Mouse (Mus musculus) adrenal gland, postnatal 10 days (tissue): ENCODE measurements at regions not wholly inside any gene's neighbourhood (a gene's known extent, or its start where the extent isn't known, plus 50 kb on each side); places are given as distances from the start of the nearest gene placed in this dataset.

Experiments used
- DNase-seq: peaks from one replicate; pipeline ENCODE4 v3.0.0; 2021; ENCODE audit warnings: mixed read lengths

DNA sequence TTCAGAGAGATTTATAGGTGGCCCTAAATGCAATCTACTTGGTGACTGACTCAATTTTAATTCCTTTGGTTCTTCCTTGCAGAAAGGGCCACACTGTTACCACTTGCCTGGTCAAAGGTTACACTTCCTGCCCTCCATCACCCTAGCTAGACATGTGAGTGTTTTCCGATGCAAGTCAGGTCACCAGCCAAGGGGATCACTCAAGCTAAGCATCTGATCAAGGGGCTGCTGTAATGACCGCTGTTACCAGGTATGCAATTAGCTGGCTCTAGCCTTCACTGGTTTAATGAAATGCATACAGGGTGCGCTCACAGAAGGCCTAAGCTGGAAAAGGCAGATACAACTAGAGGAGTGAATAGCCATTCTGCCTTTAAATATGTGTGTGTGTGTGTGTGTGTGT lies 105.1 kb downstream of the Mtx2 start:
- DNase-seq, result no peak

- DNase-seq, result peak; percentile 38
Measured at GRCm38 (mm10) chr2:74933190-74933589, 107.6 kb downstream of the Mtx2 start.

- DNase-seq, result no peak
Measured at GRCm38 (mm10) chr2:74933771-74934170, 108.2 kb downstream of the Mtx2 start.

- no peak for DNase-seq
Measured at GRCm38 (mm10) chr2:74938711-74939110, 113.1 kb downstream of the Mtx2 start.

- no peak for DNase-seq
Measured at GRCm38 (mm10) chr2:74941966-74942365, 116.4 kb downstream of the Mtx2 start.

- no peak for DNase-seq
Measured at GRCm38 (mm10) chr2:74942611-74943198, 117.1 kb downstream of the Mtx2 start.

- DNase-seq, result no peak
Measured at GRCm38 (mm10) chr2:74945185-74945749, 119.7 kb downstream of the Mtx2 start.

GRCm38 (mm10) chr2:74951401-74952260 lies 126.0 kb downstream of the Mtx2 start:
- DNase-seq, result peak; percentile 32

DNA sequence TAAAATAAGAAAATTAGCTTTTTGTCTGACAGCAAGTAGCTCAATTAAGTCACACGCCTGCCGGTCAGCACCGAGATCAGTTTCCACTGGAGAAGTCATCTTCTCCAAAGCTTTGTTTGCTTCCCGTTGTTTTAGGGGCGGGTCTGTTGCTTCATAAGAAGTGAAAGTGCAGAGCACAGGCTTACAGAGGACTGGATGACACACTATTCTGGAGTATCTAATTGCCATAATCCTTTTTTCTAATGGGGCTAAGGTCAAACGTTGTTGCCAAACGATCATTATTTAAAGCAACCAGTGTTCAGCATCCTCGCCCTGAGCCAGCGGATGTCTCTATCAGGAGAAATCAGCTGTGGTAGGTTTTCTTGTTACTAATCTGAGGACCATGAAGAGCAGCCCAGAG lies 128.5 kb downstream of the Mtx2 start:
- DNase-seq, result no peak

GRCm38 (mm10) chr2:74955281-74956128 lies 129.9 kb downstream of the Mtx2 start:
- no peak for DNase-seq

DNA sequence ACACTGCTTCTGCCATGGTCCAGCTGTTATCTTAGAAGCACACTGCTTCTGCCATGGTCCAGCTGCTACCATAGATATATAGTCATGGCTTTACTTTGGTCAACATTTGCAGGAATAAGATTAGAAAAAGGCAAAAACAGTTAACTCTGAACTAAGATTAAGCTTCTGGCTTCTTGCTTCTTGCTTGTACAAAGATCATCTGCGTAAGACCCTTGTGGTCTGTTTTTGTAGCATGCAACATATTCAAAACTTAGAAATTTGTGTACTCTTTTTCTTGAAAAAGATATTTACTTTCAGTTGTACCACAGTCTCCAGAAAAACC lies 130.5 kb downstream of the Mtx2 start:
- no peak for DNase-seq

DNA sequence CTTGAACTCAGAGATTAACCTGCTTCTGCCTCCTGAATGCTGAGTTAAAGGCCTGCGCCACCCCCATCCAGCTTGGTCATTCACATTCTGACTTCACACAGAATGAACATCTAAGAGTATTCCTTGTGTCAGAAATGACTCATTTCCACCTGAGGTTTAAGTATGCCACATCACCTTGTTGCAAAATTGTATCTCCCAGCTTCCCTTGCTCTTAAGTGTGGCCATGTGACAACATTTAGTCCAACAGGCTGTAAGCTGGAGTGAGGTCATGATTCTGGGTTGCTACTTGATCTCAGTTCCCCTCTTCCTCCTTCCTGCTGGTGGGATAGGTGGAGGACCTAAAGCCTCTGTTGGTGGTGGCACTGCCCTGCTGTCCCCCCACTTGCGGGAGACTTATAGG lies 131.0 kb downstream of the Mtx2 start:
- DNase-seq, result no peak

- no peak for DNase-seq
Measured at GRCm38 (mm10) chr2:74959936-74960335, 134.3 kb downstream of the Mtx2 start.

DNA sequence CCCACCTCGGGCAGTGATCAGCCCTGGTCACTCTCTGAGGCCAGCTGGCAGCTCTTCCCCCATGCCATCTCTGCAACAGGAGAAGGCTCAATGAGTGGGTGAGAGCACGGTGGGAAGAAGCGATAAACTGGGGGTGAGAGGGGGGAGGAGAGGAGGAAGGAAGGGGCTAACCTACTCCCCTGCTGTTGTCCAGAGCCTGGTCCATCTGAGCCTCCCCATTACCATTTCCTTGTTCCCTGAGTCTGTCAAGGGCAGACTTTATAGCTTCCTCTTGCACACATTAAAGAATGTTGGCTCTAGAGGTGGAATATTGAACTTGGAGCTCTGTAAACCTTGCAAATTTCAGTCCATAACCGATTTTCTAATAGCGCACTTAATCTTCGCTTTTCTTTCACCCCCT lies 136.8 kb downstream of the Mtx2 start:
- no peak for DNase-seq

GRCm38 (mm10) chr2:74964360-74964759 lies 138.8 kb downstream of the Mtx2 start:
- DNase-seq, result peak; percentile 94

- DNase-seq, result no peak
Measured at GRCm38 (mm10) chr2:74964980-74965379, 139.4 kb downstream of the Mtx2 start.

DNA sequence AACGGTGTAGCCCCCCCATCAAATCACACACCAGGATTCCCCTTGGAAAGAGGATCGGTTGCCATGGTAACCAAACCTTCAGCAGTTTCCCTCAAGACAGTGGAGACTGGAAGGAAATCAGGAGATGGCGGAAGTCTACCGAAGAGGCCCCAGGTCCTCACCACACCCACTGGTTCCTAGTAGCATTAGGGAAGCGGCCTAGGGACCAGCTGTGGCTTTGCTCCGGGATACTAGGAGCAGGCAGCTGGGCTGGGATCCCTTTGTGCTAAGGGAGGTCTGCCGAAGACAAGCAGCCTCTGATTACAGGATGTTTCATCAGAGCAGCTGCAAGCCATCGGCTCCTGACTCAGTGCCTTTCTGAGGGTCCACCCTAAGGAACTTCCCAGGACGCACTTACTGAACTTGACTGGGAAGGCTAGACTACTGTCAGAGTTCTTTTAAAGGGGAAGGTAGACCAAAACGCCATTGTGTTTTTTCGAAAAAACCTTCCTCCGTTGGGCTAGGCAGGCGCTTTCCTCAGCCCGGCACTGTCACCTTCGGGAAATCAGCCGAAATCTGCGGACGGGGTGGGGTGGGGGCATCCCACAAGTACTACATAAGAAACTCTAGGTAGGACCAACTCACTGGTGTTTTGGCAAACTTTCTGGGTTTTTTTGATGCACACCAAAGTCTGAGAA lies 139.9 kb downstream of the Mtx2 start:
- DNase-seq, result peak; percentile 12

DNA sequence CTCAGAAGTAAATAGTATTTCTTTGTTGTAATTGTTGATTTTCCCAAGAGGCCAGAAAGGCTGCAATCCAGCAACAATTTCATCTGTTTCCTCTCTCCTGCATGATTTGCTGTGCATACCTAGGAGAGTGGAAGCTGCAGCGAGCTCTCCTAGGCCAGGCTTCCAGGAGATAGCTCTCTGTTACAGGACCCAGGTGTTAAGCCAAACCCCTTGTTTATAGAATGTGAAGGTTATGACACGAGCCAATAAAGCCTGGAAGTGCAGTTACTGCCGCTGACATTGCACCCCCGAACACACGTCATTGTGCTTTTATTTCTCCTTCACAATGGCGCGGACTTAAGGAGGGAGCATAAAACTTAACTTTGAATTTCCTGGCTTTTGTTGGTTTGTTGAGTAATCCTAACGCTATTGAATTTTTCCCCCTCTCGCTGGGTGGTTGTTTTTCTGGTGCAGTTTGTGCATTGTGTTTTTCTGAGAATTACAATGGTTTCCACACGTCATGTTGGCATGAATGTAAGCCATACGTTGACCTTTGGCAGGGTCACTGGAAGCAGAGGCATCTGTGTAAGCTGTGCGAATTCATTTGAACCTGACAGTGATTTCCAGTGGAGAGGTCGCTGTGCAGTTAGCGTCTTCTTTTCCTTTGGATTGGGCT lies 145.1 kb downstream of the Mtx2 start:
- no peak for DNase-seq

GRCm38 (mm10) chr2:74973386-74973785 lies 147.8 kb downstream of the Mtx2 start:
- DNase-seq, result no peak

GRCm38 (mm10) chr2:74974595-74975325 lies 149.2 kb downstream of the Mtx2 start:
- DNase-seq, result no peak

GRCm38 (mm10) chr2:74977348-74977747 lies 151.7 kb downstream of the Mtx2 start:
- DNase-seq, result no peak
